Mouse (Mus musculus) adrenal gland, adult 2 months (tissue): ENCODE data around the gene Kifc3. TPM values are rescaled to one million over a fixed set of nuclear protein-coding genes. Genes with fewer than 3 reads are reported as not detected.

Experiments
- DNase-seq: peaks from one replicate; pipeline ENCODE4 v3.0.0; 2021
- polyA plus RNA-seq: library from polyadenylated mRNA; depleted of rRNA; stranded (reverse); fragments of >200 nt; gene quantifications from 2 replicates; pipeline ENCODE4 v1.2.3, GENCODE M21; 2012
- total RNA-seq, 2 experiments: library from RNA; stranded (reverse); gene quantifications; 2 replicates each; pipeline ENCODE4 v1.2.3; 2021

Gene Kifc3
- total and polyA plus RNA-seq, 3 experiments: 134 to 330 (median 144) TPM

- DNase-seq: peak; percentile 37
Measured at GRCm38 (mm10) chr8:95202056-95202570, 499 bp downstream of the Kifc3 start.

- peak; percentile 83 for DNase-seq
Measured at GRCm38 (mm10) chr8:95201491-95201890, 1.1 kb downstream of the Kifc3 start.

GRCm38 (mm10) chr8:95200001-95200405, 2.6 kb downstream of the Kifc3 start:
- DNase-seq: peak; percentile 69

- peak; percentile 57 for DNase-seq
Measured at GRCm38 (mm10) chr8:95195728-95196127, 6.9 kb downstream of the Kifc3 start.

GRCm38 (mm10) chr8:95191497-95192175, 11.0 kb downstream of the Kifc3 start:
- DNase-seq: no peak

- DNase-seq: no peak
Measured at GRCm38 (mm10) chr8:95187579-95187978, 15.0 kb downstream of the Kifc3 start.

- no peak for DNase-seq
Measured at GRCm38 (mm10) chr8:95185891-95186513, 16.6 kb downstream of the Kifc3 start.

GRCm38 (mm10) chr8:95185104-95185503, 17.5 kb downstream of the Kifc3 start:
- DNase-seq: peak; percentile 54

GRCm38 (mm10) chr8:95184171-95184570, 18.4 kb downstream of the Kifc3 start:
- no peak for DNase-seq

- no peak for DNase-seq
Measured at GRCm38 (mm10) chr8:95181850-95182249, 20.8 kb downstream of the Kifc3 start.

- no peak for DNase-seq
Measured at GRCm38 (mm10) chr8:95178191-95178590, 24.4 kb downstream of the Kifc3 start.

GRCm38 (mm10) chr8:95176985-95177384, 25.6 kb downstream of the Kifc3 start:
- no peak for DNase-seq

- peak; percentile 62 for DNase-seq
Measured at GRCm38 (mm10) chr8:95175808-95176207, 26.8 kb downstream of the Kifc3 start.

- DNase-seq: no peak
Measured at GRCm38 (mm10) chr8:95175306-95175705, 27.3 kb downstream of the Kifc3 start.

GRCm38 (mm10) chr8:95172433-95172832, 30.2 kb downstream of the Kifc3 start:
- no peak for DNase-seq

GRCm38 (mm10) chr8:95167726-95168125, 34.9 kb downstream of the Kifc3 start:
- DNase-seq: no peak

GRCm38 (mm10) chr8:95166400-95166799, 36.2 kb downstream of the Kifc3 start:
- no peak for DNase-seq

GRCm38 (mm10) chr8:95165923-95166322, 36.7 kb downstream of the Kifc3 start:
- peak; percentile 91 for DNase-seq

GRCm38 (mm10) chr8:95164469-95164868, 38.1 kb downstream of the Kifc3 start:
- DNase-seq: no peak

GRCm38 (mm10) chr8:95163969-95164368, 38.6 kb downstream of the Kifc3 start:
- DNase-seq: peak; percentile 57

GRCm38 (mm10) chr8:95162785-95163184, 39.8 kb downstream of the Kifc3 start:
- DNase-seq: no peak

- DNase-seq: no peak
Measured at GRCm38 (mm10) chr8:95159344-95159743, 43.3 kb downstream of the Kifc3 start.

- DNase-seq: no peak
Measured at GRCm38 (mm10) chr8:95158654-95159053, 44.0 kb downstream of the Kifc3 start.

- no peak for DNase-seq
Measured at GRCm38 (mm10) chr8:95157145-95157544, 45.5 kb downstream of the Kifc3 start.
